Mouse (Mus musculus) kidney, postnatal 0 days (tissue): ENCODE data around the gene Kcnh2. TPM values are rescaled to one million over a fixed set of nuclear protein-coding genes. Genes with fewer than 3 reads are reported as not detected.

Source experiments
- ATAC-seq: fragments of 200-750 bp; cut with Nextera tagmentation; replicated peaks from 2 replicates; pipeline ENCODE4 v1.8.0; 2017; ENCODE audit warnings: low read depth, moderate number of reproducible peaks, moderate TSS enrichment, moderate library complexity; ENCODE audit not compliant: low FRiP score
- DNase-seq: peaks from one replicate; pipeline ENCODE4 v3.0.0-alpha.2; 2016; ENCODE audit warnings: low spot score
- H3K27ac ChIP-seq: fragments of 300-500 bp; sonication (generic); 2 replicates; pipeline ENCODE4 v1.5.1; 2014; ENCODE audit warnings: mild to moderate bottlenecking
- H3K27me3 ChIP-seq: fragments of 300-500 bp; sonication (generic); 2 replicates; pipeline ENCODE4 v1.6.1; 2014; ENCODE audit warnings: low read length, mixed read lengths; ENCODE audit not compliant: insufficient read depth
- H3K36me3 ChIP-seq: fragments of 300-500 bp; sonication (generic); 2 replicates; pipeline ENCODE4 v1.6.1; 2014; ENCODE audit warnings: low read length, mixed read lengths; ENCODE audit not compliant: insufficient read depth
- H3K4me1 ChIP-seq: fragments of 300-500 bp; sonication (generic); replicated peaks from 2 replicates; pipeline ENCODE4 v1.6.1; 2014; ENCODE audit warnings: antibody characterized with exemption, low read length, mixed read lengths; ENCODE audit not compliant: insufficient read depth
- H3K4me2 ChIP-seq: fragments of 300-500 bp; sonication (generic); 2 replicates; pipeline ENCODE4 v1.6.1; 2014; ENCODE audit warnings: mild to moderate bottlenecking, low read length, moderate library complexity, mixed read lengths
- H3K4me3 ChIP-seq: fragments of 300-500 bp; sonication (generic); replicated peaks from 2 replicates; pipeline ENCODE4 v1.5.1; 2014; ENCODE audit warnings: low read depth, low read length
- H3K9ac ChIP-seq: fragments of 300-500 bp; sonication (generic); 2 replicates; pipeline ENCODE4 v1.6.1; 2014; ENCODE audit warnings: low read depth, low read length
- H3K9me3 ChIP-seq: fragments of 300-500 bp; sonication (generic); replicated peaks from 2 replicates; pipeline ENCODE4 v1.6.1; 2016; ENCODE audit warnings: low read length, inconsistent platforms, mixed read lengths
- CTCF ChIP-seq: IDR thresholded peaks from 2 replicates; pipeline ENCODE4 v1.5.1; 2016; ENCODE audit warnings: antibody characterized with exemption, low read depth, mild to moderate bottlenecking, moderate library complexity
- WGBS: fragments of 180-500 bp; shearing (Covaris S2); extraction: QIAGEN DNeasy Blood & Tissue Kit; methylation state at CpG from one replicate; pipeline ENCODE4 v1.1.7; 2014; 5-methylcytosine and 5-hydroxymethylcytosine counted together
- polyA plus RNA-seq: library from polyadenylated mRNA; unstranded; fragments of >200 nt; fragmentation: Nextera tagmentation; extraction: Ambion mirVana; gene quantifications from 2 replicates; pipeline ENCODE4 v1.2.1, GENCODE M21; 2015

Gene Kcnh2
- polyA plus RNA-seq, 1 experiment from 2014 or later = 4.4 TPM

- Histone ChIP-seq H3K4me1 (peaks cover 19% of the 10 kb centered on the region), H3K9ac (no peak overlapping the region), H3K27me3 (no peaks in the 10 kb centered on the region), H3K36me3 (no peaks in the 10 kb centered on the region), H3K27ac (peak overlapping the region; percentile 57), H3K9me3 (no peaks in the 10 kb centered on the region), H3K4me2 (peak overlapping the region; percentile 35), H3K4me3 (no peak overlapping the region)
- DNase-seq (peak; percentile 89), ATAC-seq (peak; percentile 27)
- 9% methylated on average over 12 of the region's 12 CpGs for WGBS
- no peak for TF ChIP-seq CTCF
Observed at GRCm38 (mm10) chr5:24344477-24345051, 6.8 kb downstream of the Kcnh2 start.

- Histone ChIP-seq H3K36me3 (no peaks in the 10 kb centered on the region), H3K9me3 (no peaks in the 10 kb centered on the region), H3K4me3 (no peak overlapping the region), H3K27ac (peak overlapping the region; percentile 57), H3K27me3 (no peaks in the 10 kb centered on the region), H3K4me2 (peak overlapping the region; percentile 35), H3K4me1 (peaks cover 19% of the 10 kb centered on the region), H3K9ac (no peak overlapping the region)
- DNase-seq (peak; percentile 57), ATAC-seq (no peak; the same call in 1 of the 2 replicates)
- whole genome bisulfite sequencing = 12% methylated on average over 2 of the region's 2 CpGs
- TF ChIP-seq CTCF = no peak
Observed at GRCm38 (mm10) chr5:24343977-24344436, 7.4 kb downstream of the Kcnh2 start.

- H3K4me2 ChIP-seq = no peak overlapping the region
Observed at GRCm38 (mm10) chr5:24343379-24343778, 8.0 kb downstream of the Kcnh2 start.

GRCm38 (mm10) chr5:24342966-24343365 is 8.4 kb downstream of the Kcnh2 start:
- no peak for ATAC-seq
- Histone ChIP-seq H3K9me3 (no peaks in the 10 kb centered on the region), H3K4me3 (no peak overlapping the region), H3K36me3 (no peaks in the 10 kb centered on the region), H3K4me2 (no peak overlapping the region), H3K27me3 (no peaks in the 10 kb centered on the region), H3K9ac (no peak overlapping the region), H3K4me1 (peaks cover 12% of the 10 kb centered on the region; the same call in 1 of the 2 replicates), H3K27ac (no peak overlapping the region)
- WGBS = 62% methylated on average over 8 of the region's 8 CpGs
- DNase-seq = no peak
- no peak for TF ChIP-seq CTCF

More at GRCm38 (mm10) chr5:24343379-24343778, 8.0 kb downstream of the Kcnh2 start:
- no peak overlapping the region for H3K4me3 ChIP-seq
- H3K36me3 ChIP-seq = no peaks in the 10 kb centered on the region
- DNase-seq (no peak), ATAC-seq (no peak)
- H3K9me3 ChIP-seq = no peaks in the 10 kb centered on the region
- H3K9ac ChIP-seq = no peak overlapping the region
- H3K27me3 ChIP-seq = no peaks in the 10 kb centered on the region
- peaks cover 13% of the 10 kb centered on the region; the same call in 1 of the 2 replicates for H3K4me1 ChIP-seq
- no peak for TF ChIP-seq CTCF
- no peak overlapping the region for H3K27ac ChIP-seq

- no peaks in the 10 kb centered on the region for H3K27me3 ChIP-seq
- peaks cover 12% of the 10 kb centered on the region; the same call in 1 of the 2 replicates for H3K4me1 ChIP-seq
- no peak overlapping the region for H3K4me3 ChIP-seq
- no peak overlapping the region for H3K4me2 ChIP-seq
- no peak for TF ChIP-seq CTCF
- no peaks in the 10 kb centered on the region for H3K9me3 ChIP-seq
- no peak overlapping the region for H3K9ac ChIP-seq
- H3K27ac ChIP-seq = no peak overlapping the region
- DNase-seq = no peak
- WGBS = 78% methylated on average over 14 of the region's 14 CpGs
- H3K36me3 ChIP-seq = no peaks in the 10 kb centered on the region
- no peak for ATAC-seq
Observed at GRCm38 (mm10) chr5:24342205-24342963, 9.0 kb downstream of the Kcnh2 start.

GRCm38 (mm10) chr5:24337821-24338220 is 13.6 kb downstream of the Kcnh2 start:
- H3K36me3 ChIP-seq = no peaks in the 10 kb centered on the region
- H3K4me3 ChIP-seq = no peak overlapping the region
- no peaks in the 10 kb centered on the region for H3K4me1 ChIP-seq
- H3K4me2 ChIP-seq = no peak overlapping the region
- no peak for TF ChIP-seq CTCF
- no peaks in the 10 kb centered on the region for H3K27me3 ChIP-seq
- no peak overlapping the region for H3K27ac ChIP-seq
- ATAC-seq = no peak
- H3K9me3 ChIP-seq = no peaks in the 10 kb centered on the region
- 29% methylated on average over 2 of the region's 2 CpGs for WGBS
- no peak for DNase-seq
- no peak overlapping the region for H3K9ac ChIP-seq
